Mouse (Mus musculus) liver (tissue): ENCODE measurements around the gene Sec14l2.
"Not testable (repeated sequence)": the region's sequence is repeated elsewhere in the genome, so short reads cannot be mapped to it uniquely, and the experiment has no call there.

Experiments used
- DNase-seq: peaks from one replicate; pipeline ENCODE4 v3.0.0-alpha.2; 2020; ENCODE audit warnings: mixed read lengths

Gene Sec14l2

DNA sequence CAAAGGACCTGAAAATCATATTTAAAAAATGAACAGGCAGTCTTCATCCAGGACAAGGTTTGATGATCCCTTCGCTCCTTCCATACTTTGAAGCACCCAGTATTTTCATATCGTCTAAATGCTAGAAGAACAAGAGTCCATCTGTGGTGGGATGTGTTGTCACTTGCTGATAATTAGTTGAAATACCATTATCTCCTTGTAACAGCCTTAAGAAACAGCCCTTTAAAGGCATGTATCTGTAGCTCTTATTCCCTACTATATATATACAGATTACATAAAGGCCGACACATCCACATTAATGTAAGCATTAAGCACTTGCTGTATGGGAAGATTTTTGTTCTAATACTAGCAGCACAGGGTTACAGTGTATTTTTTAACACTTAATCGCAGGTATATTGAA, 5.2 kb upstream of the Sec14l2 start:
- not testable (repeated sequence) for DNase-seq

DNA sequence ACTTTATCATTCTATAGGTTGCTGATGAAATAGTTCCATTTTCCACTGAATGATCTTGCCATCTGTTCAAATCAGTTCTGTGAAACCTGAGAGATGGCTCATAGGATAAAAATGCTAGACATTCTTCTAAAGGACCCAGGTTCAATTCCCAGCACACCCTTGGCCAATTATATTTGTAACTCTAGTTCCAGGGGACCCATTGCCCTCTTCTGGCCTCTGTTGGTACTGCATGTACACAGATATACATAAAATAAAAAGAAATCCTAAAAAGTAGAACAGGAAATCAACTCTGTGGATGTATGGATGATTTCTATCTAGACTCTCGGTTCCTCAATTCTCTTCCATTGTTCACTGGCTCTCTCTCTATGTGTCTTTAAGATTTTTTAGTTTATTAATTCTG, 3.8 kb upstream of the Sec14l2 start:
- DNase-seq, result no peak

DNA sequence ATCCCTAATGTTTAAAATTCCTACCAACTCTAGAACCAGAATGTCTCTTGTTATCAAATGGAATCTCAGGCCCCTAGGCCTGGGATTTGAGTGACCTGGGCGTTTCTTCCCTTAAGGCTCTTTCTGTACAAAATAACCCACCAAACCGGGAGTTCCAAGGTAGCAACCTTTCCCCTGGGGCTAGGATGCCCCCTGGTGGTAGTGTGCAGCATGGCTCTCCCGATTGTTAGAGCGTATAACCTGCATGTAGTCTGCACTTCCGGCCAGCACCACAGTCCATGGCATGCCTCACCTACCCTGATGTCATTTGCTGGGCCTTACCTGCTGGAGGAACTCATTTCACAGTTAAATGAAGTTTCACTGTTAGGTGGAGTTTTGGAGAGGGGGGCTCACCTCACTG, 707 bp upstream of the Sec14l2 start:
- DNase-seq, result peak; percentile 72

DNA sequence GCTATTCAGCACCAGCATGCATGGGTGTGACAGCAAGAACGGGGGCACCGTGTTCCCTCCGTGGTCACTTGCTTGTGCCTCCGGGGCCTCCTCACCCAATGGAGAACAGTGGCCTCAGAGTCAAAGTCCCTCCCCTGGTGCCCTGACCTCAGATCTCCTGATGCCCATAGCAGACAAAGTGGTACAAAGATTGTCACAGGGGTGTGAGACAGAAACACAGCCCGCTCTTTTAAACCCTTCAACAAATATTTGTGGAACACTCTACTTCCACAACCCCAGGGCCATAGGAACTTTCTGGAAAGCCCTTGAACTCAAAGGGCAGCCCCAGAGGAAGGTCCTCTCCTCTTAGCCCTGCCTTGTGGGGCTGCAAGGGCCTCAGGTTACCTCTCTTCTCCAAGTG, 989 bp downstream of the Sec14l2 start:
- no peak for DNase-seq

DNA sequence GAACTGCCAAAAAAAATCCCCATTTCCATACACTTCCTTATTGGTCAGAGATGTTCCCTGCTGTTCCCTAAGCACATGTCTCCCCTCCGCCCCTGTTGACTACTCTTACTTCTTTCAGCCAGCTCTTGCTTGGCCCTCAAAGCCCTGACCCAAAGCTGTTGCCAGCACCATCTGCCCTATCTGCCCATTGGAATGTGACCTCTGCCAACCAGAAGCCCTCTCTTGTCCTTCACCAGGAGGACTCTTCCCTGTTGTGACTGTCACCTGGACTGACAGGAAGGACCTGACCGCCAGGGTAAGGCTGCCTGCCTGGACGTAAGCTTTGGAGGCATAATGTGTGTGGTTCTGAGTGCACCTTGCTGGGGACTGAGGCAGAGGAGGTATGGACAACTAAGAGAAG, 1.5 kb downstream of the Sec14l2 start:
- DNase-seq, result no peak

DNA sequence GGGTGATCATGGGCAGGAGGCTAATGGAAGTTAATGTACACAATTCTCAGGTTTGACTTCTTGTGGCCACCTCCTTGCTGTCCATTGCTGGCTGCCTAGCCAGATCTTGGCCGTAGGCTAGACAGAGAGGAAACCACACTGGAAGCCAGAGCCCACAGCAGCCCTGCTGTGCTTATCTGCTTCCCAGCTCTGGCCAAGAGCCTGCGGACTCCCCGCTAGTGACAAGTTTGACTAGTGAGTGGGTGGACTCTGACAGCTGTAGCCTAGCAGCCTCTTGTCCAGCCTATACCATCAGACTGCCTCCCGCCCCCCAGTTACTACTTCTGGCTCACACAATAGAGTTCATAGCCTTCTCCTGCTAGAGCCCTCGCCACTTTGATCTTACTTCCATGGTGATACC, 3.6 kb downstream of the Sec14l2 start:
- no peak for DNase-seq

DNA sequence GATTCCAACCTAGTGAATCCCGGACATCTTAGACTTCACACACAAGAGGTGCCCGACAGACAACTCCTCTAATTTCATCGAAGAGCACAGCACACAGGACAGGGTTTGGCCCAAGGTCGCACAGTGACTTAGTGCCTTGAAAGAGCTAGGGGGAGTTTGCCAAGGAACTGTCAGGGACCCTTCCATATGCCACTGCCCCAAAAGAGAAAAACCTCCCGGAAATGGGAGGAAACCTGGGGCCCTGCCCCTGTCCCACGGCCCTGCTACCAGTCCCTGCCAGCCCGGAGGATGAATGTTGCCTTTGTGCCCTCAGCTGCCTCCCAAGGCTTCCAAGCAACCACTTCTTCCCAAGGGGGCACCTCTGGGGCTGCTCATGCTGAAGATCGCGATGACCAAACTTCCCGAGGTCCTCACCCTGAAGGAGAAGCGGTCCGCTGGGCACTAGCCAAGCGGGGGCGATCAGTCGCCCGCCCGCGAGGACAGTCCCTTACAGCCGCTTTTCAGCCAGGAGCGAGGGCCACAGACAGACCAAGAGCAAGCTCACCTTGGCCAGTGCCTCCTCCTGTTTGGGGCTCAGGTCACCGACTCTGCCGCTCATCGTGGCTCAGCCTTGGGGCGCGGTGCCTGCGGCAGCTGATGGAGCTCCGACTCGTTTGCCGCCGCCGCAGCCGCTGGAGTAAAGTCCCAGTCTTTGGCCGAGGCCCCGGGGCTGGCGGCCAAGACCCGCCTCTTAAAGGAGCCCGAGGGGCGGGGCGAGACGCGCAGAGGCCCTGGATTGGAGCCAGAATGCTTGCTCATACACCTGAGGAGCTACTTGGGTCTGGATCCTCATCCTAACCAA, 4.9 kb downstream of the Sec14l2 start:
- DNase-seq, result peak; percentile 77

DNA sequence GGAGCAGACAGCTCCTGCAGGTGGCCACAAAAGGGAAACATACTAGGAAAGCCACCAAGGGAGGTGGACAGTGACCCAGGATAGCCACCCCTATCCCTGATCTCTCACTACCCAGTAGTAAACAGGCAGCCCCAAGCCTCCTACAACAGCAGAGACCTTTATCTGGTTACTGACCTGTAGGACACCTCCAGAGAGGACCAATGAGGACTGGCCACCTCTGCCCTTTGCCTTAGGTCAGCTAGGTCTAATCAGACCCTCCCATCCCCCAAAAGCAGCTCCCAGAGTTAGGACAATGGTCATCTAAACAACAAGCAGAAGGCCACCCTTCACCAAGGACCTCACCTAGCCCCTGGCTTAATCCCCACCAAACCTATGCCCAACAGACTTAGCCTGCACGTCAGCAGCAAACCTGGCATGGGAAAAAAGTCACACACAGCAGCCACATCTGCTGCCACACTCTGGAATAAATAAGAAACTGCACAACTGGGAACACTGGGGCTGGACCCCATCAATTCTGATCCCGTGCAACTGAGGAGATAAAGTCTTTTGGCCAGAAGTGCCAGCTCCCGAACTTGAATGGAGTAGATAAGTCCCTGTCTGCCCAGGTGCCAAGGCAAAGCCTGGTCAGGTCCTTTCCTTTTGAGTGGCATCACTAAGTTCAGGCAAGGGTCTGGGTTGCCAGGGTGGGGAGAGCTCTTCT, 5.7 kb downstream of the Sec14l2 start:
- no peak for DNase-seq

DNA sequence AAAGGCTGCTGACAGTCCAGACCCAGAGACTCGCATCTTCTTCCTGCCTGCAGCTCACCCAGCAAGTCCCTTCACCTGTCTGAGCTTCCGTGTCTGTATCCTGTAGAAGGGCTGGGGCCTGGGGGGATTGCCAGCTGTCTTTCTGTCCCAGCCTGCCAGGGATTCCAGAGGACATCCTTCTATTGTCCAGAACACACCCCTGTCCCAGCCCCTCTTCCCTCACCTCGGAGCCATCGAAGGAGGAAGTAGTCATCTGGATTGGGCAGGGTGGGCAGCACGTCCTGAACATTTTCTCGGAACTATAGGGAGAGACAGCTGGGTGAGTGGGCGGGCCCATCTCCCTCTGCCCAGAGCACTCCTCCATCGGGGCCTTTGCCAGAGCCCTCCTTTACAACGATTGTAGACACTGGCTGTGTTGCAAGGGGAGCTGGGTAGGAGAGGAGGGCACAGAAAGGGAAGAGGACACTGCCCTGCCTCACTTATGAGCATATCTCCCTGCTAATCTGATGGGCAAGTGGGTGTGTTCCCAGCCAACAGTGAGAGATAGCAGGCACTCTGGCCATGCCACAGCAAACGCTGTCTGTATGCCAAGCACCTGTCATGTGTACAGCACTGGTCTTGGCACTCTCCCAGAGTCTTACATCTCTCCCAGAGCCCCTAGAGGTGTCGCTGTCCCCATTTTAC, 6.6 kb downstream of the Sec14l2 start:
- DNase-seq, result no peak

DNA sequence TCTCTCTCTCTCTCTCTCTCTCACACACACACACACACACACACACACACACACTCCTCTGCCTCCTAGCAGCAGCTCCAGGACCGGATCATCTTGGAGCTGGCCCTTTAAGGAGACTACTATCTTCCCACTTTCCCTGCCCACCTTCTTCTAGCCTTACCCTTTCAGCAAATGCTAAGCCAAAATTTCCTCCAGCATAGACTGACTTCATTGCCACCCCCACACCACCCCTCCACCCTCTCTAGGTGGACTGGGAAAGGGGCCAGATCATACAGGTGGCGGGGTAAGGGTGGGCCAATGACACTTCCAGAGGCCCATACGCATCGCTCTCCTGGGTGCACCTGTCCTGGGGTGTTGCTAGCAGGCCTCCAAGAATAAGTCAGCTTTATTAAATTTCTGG, 7.8 kb downstream of the Sec14l2 start:
- DNase-seq, result no peak

DNA sequence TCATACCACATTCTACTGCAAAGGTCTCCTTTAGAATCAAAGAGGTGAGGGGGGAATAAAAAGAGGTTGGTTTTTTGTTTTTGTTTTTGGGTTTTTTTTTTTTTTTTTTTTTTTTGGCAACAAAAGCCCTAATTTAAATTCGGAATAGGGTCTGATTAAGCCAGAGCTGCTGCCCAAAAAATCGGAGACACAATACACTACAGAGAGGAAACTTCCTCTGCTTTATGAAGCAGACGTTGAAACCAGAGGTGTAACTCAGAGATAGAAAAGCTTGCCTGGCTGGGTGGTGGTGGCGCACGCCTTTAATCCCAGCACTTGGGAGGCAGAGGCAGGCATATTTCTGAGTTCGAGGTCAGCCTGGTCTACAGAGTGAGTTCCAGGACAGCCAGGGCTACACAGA, 8.7 kb downstream of the Sec14l2 start:
- DNase-seq, result not testable (repeated sequence)

DNA sequence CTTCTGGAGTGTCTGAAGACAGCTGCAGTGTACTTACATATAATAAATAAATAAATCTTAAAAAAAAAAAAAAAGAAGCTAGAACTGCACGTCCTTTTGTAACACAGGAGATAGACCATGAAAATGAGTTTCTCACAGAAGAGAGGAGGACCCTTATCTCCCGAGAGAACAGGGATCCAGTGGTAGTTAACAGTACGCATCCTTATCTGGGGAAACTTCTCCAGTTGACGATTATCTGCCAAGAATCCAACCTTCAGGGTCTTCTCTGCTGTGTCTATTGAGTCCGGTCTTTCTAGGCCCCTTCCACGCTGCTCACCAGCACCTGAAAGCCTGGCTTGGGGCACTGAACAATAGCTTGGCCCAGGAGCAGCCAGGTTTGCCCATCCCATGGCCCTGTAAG, 9.2 kb downstream of the Sec14l2 start:
- no peak for DNase-seq

DNA sequence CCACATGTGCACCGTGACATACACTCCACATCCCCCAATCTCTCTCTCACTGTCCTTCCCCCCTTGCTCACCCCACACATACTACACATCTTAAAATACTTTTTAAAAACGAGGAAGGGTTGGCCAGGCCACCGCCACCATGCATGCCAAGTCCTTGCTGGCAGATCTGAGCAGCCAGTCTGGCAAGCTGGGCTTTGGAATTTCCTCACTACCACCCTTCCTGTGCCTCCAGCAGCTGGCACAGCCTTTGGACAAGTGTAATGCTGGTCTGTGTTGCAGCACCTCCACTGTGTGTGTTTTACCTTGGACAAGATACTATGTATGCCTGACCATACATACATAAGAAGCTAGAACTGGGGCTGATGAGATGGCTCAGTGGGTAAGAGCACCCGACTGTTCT, 9.7 kb downstream of the Sec14l2 start:
- DNase-seq, result no peak

DNA sequence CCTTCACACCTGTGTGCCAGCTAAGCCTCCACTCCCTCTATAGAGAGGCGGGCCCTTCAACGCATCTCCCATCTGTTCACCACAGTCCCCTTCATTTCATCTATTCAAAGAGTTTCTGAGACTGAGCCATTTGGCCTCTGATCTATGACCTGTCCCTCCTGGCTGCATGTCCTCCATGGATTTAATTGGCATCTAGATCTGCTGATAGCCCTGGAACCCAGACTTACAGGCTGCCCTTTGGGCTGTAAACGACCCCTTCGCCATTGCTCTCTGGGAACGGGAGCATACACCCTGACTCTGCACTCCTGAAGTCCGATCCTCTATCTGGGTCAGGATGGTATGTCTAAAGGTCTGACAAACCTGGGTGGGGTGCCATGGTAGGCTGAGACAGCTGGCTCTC, 10.4 kb downstream of the Sec14l2 start:
- no peak for DNase-seq

DNA sequence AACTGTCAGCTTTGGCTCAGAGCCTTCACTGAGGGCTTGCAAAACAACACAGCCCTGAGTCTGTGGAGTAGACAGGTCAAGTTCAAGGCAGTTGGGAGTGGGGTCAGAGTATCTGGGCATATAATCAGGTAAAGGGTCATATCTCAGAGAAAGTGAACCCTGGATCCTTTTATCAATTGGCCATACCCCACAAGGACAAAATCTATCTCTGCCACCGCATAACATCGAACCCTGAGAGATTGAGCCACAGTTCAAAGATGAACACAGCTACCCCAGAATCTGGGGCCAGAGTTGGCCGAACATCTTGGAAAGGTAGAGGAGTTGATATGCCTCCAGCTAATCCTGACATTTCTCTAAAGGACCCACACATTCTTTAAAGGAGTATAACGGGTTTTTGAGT, 11.2 kb downstream of the Sec14l2 start:
- DNase-seq, result no peak

DNA sequence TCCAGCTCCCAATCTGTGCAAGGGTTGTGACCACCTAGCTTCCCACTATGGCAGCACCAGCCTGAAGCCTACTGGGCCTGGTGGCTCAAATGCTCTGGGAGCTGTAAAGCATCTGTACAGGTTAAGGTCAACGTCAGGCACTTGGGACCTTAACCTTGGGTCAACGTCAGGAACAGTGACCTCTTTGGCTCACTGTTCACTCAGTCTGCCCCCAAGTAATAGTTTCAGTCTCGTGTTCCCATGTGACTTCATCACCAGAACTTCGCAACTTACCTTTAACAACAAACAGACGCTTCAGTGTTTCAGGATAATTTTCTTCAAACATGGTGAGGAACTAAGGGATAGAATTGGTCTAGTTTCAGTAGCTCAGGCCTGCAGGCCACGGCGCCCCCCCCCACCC, 14.5 kb downstream of the Sec14l2 start:
- DNase-seq, result no peak

DNA sequence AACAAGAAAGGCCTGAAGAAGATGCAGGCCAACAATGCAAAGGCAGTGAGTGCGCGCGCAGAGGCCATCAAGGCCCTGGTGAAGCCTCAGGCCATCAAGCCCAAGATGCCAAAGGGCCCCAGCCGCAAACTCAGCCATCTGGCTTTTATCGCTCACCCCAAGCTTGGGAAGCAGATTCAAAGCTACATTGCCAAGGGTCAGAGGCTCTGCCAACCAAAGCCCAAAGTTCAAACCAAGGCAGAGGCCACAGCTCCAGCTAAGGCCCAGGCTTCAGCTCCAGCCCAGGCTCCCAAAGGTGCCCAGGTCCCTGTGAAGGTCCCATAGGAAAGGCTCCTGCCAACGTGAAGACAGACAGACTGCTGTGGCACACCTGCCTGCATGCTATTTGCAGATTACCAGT, 15.3 kb downstream of the Sec14l2 start:
- not testable (repeated sequence) for DNase-seq

DNA sequence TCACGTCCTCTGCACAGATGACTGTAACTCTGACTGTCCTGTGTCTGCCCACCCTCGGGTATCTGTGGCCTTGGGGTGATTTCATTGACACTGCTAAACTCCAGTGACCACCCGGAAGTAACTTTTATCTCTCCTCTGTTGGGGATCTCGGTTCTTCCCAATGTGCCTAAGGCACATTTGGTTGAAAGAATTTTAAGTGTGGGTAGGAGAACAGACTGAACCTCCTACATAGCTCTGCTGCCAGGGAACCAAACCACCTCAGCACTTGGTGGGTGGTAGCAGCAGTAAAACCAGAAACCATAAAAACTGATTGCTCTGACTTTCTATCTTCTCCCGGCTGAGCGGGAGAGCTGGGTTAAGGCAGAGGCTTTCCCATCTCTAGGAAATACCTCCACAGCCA, 17.8 kb downstream of the Sec14l2 start:
- no peak for DNase-seq

DNA sequence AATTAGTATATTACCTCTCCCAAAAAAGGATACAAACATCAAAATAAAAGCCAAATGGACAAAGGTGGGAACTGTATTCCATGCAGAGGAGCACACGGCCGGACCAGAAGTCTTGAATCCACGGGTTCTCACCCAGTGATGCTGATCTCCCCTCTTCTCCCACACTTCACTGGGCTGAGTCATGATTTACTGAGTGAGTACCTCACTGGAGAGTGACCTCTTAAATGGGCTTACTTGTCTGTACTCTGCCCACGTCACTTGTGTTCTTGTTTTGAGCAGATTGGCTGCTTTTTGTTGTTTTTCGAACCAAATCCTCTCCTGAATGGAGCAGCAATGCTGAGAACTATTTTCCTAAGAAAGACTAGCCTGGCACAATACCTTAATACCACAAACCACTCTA, 18.2 kb downstream of the Sec14l2 start:
- DNase-seq, result no peak

DNA sequence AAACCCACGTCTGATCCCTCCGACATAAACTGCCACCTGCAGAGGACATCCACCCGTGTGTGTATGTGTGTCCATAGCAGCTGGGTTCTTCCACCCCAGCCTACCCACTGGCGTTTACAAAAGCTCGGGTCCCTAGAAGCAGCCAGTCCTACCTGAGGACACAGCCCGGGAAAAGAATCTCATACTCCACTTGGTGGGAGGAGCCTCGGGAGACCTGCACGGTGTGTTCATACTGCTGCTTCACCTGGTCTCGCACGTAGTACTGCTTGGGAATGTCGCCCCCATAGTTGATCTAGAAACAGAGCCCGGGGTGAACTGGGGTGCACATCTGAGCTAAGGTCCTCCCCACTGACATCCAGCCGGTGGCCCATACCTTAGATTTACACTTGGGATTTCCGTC, 19.7 kb downstream of the Sec14l2 start:
- DNase-seq, result no peak

DNA sequence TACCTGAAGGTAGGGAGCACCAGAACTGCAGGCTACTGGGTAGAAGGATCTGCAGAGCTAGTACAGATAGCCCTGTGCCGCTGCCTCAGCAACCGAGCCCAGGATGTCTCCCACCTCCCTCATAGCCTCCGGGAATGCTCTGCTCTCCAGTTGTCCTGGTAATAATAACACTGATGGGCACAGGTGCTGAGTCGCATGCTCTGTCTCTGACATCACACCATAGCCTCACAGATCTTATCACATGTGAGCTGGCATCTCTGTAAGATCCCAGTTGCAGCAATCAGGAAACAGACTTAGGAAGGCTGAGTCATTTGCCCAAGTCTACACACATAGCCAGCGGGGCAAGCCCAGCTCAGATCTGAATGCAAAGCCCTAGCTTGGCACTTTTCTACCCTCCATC, 21.4 kb downstream of the Sec14l2 start:
- no peak for DNase-seq

DNA sequence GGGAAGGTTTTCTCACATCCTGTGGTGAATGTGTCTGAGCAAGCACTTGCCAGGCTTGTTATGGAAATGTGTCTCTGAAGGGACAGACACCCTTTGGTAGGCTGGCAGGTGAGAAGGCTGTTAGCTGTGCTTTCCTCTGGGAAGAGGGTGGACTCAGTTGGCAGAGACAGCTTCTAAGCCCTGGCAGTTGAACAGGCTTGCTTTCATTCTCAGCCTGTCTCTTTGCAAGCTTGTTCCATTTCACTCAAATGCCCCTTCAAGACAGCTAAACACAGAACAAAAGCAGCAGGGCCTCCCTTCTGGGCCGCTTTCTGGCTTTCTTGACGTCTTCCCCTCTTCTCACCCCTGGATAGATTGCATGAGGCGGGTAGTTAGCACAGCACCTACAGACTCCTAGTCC, 23.8 kb downstream of the Sec14l2 start:
- no peak for DNase-seq

DNA sequence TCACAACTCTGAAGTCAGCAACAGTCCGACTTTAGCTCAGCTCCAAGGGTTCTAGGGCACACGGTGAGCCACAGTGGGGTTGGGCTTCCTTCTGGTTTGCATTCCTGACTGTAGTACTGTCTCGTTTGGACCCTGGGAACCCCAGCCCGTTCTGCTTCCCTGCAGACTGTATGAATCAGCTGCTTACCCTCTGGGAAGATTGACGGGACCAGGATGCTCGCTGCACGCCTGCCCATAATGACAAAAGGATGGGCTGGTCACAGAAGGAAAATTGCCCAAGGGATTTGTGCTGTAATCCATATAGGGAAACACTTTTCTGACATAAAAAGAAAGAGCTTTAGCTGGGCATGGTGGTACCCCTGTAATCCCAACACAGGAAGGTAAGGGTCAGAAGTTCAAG, 24.4 kb downstream of the Sec14l2 start:
- DNase-seq, result no peak

DNA sequence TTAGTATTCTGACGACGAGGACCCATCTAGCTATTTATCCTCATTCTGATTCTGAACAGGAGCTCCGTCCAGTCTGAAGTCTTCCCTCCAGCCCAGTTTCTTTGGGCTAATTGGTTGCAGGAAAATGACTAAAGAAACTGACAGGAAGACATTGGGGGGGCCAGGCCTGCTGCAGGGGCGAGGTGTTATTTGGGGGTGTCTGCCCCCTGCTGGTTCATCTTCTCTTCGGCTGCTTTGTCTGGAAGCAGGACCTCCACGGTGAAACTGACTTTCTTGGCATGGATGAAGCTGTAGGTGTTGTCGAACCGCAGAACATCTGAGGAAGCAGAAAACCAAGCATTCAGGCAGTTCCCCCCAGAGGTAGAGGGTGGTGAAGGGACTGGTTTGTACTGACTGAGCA, 25.1 kb downstream of the Sec14l2 start:
- DNase-seq, result no peak
